Mouse (Mus musculus): ENCODE measurements around the gene Rasgef1b.

The Rasgef1b gene

DNA sequence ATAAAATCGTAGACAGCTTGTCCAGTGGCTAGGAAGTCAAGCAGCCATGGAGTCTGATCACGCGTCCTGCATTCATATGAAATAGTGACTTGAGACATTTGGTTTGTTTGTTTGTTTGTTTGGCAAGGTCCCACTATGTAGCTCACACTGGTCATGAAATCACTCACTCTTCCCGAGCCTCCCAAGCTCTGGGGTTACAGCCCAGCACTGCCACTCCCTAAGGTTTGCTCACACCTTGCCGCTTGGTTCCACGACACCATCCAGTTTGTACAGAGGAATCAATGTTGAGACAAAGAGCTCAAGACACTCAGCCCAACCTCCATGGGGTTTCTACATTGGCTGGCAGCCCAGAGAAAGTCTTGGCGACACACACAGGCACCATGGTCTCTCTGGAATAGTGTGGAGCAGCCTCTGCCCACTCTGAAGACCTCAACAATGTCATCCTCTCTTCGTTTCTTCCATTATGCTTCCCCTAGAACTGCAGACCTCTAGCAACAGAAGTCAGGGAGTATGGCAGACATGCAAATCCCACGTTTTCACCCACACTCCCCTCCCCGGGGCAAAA lies 436.5 kb downstream of the Rasgef1b start:
- no peak for DNase-seq (ENCODE audit: inconsistent ontology term)

DNA sequence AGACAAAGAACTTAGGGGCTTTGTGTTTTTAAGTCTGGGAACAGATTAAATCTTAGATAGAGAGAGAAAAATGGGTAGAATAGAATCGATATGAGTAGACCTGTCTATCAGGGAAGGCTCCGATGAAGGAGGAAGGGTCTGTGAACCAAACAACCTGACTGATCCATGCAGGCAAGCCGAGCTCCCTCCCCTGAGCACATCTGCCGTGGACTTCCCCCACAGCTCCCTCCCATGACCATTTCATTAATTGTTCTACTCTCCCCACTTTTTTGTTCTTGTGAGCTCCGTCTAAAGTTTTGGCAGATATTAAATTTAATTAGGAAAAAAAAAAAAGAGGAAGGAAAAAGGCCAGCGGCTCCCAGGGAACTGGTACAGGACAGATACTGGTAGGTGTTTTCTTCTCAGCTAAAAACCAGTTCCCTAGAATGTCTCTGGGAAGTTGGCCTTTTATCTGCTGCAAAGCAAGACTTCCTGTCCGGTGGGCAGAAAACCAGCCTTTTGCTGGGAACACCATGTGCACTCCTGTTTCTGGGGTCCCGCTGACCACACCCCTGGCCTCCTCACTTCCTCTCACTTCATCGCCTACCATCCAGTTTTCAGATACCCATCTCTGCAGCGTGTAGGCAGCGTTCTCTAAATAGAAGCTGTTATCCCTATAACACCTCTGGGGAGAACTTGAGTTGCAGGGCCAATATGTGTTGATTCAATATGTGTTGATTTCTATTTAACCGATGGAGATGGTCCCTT lies 437.6 kb downstream of the Rasgef1b start:
- no peak for DNase-seq (ENCODE audit: inconsistent ontology term)

GRCm38 (mm10) chr5:99288262-99288661 lies 440.6 kb downstream of the Rasgef1b start:
- no peak for DNase-seq (ENCODE audit: inconsistent ontology term)

- DNase-seq (ENCODE audit: inconsistent ontology term) = no peak
Observed at GRCm38 (mm10) chr5:99287647-99288185, 441.1 kb downstream of the Rasgef1b start.

DNA sequence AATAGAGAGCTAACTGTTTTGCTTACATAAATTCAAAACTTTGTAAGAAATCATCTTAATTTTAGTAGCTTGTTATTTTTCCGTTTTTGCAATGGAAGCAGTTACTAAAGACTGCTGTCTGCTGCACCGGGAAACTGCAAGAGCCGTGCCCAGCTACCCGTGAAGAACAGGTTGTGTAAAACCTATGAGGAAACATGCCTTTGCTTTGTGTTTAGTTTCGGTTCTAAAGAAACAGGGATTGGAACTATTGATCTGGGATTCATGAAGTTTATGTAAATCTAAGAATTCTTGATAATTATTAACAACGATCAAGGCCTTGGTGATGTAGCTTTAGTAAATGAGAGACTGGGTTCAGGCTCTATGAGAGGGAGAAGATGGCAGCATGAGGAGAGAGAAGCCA lies 442.3 kb downstream of the Rasgef1b start:
- DNase-seq (ENCODE audit: inconsistent ontology term) = no peak

DNA sequence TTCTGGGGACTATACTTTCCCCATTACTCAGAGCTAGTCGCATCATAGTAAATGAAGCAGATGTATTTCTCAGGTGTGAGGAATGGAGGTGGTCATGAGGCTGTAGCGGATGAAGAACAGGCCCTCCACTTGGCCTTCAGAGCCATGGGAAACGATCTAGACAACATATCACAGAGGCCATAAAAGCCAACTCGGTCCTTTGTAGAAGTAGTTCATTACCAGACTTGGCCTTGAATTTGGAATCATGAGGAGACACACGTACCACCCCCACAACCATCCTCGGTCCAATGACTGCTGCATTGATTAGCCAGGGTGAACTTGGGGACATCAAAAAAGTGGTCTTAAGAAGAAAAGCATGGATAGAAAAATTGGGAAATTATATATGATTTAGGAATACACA lies 442.8 kb downstream of the Rasgef1b start:
- no peak for DNase-seq (ENCODE audit: inconsistent ontology term)

GRCm38 (mm10) chr5:99284369-99284768 lies 444.5 kb downstream of the Rasgef1b start:
- no peak for DNase-seq (ENCODE audit: inconsistent ontology term)

DNA sequence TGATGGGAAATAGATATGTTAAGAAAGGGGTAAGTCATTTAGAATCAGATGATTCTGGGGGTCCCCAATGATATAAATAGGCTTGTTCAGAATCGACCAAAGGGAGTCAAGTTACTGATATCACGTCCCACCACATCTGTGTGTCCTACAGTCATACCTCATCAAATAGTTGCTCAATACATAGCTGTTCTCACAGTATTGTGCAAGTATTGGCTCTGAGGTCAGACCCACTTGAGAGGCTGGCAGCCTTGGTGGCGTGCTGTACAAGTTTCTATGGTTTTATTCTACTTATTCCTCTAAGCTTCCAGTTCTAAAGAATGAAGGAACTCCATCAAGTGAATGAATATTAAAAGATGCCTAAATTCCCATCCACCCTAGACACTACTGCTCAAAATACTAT lies 445.2 kb downstream of the Rasgef1b start:
- no peak for DNase-seq (ENCODE audit: inconsistent ontology term)

GRCm38 (mm10) chr5:99280536-99280935 lies 448.3 kb downstream of the Rasgef1b start:
- DNase-seq (ENCODE audit: inconsistent ontology term) = no peak

- no peak for DNase-seq (ENCODE audit: inconsistent ontology term)
Observed at GRCm38 (mm10) chr5:99279016-99279757, 449.7 kb downstream of the Rasgef1b start.

GRCm38 (mm10) chr5:99278364-99278763 lies 450.5 kb downstream of the Rasgef1b start:
- no peak for DNase-seq (ENCODE audit: inconsistent ontology term)

DNA sequence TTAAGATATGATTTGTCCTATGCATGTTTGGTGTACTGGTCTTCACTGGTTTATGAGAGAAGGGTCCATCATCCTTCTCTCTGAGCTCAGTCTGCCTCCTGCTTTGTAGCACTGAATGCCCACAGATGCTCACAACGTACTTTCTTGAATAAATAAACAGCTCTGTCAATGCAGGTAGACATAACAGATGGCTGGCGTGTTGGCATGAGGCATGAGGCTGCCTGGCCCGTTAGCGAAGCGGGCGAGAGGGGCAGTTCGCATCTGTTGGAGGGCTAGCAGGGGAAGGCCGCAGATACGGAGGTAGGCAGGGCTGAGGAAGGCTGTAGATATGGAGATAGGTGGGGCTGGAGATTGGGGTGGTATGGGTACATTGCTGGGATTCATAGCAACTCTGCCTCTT lies 451.3 kb downstream of the Rasgef1b start:
- DNase-seq (ENCODE audit: inconsistent ontology term) = no peak

DNA sequence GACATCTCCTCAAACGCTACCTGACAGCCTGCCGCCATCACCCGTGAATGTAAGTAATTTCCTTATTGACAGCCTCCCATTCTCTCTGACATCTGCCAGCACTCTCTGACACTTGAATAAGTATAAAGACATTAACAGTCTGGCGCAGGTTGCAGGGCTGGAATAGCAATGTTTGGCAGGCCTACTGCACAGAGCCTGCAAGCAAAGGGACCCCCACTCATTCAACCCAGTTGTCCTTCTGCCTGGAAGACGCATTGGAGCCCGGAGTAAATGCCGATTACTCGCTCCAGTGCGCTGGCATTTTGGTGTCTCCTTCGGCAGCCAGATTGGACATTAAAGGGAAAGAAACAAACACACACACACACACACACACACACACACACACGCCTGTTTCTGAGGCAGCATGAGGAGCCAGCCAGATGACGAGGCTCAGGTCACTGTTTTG lies 454.7 kb downstream of the Rasgef1b start:
- peak; percentile 74 for DNase-seq (ENCODE audit: inconsistent ontology term)

GRCm38 (mm10) chr5:99271531-99271930 lies 457.3 kb downstream of the Rasgef1b start:
- DNase-seq (ENCODE audit: inconsistent ontology term) = peak; percentile 77

DNA sequence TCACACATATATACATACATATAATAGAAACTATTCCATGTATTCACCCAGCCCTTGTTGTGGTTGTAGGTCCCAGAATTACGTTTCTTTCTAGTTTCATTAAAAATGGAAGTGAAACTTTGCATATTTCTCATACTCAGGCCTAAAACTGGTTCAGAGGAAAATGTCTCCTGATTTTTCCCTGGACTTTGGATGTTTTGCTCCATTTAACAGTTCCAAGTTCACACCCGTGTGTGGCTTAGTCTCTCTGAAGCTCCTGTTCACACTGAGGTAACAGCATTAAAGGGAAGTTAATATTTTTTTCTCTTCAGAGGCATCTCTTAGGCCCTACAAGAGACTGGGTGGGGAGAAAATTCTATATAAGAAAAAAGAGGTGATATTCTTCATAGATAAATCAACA lies 459.7 kb downstream of the Rasgef1b start:
- no peak for DNase-seq (ENCODE audit: inconsistent ontology term)

GRCm38 (mm10) chr5:99267338-99267737 lies 461.5 kb downstream of the Rasgef1b start:
- DNase-seq (ENCODE audit: inconsistent ontology term) = no peak

- no peak for DNase-seq (ENCODE audit: inconsistent ontology term)
Observed at GRCm38 (mm10) chr5:99266301-99266700, 462.6 kb downstream of the Rasgef1b start.

DNA sequence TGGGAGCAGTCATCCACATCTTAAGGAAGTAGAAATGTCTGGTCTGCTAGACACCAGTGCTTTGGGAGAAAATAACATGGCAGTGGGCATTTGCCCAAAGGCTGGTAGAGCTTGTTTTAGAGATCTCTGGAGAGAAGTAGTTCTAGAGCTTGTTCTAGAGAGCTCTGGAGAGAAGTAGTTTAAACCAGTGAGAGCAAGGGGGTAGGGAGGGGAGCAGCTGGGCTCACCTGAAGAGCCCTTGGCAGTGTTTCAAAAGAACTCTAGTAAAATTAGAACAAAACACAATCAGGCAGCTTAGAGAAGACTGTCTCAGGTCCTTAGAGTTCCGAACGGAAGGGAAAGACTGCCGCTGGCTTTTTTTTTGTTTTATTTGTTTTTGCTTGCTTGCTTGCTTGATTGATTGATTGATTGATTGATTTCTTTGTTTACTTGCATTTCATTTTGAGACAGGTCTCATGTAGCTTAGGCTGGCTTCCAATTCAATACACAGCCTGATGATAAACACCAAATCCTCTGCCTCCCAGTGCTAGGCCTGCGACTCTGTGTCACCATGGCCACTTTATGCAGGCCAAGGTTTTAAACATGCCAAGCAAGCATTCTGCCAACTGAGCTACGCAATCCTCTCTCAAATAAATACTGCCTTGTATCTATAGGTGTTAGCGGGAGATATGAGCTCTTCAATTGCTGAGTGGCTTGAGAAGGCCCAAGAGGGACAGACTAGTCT lies 466.5 kb downstream of the Rasgef1b start:
- DNase-seq (ENCODE audit: inconsistent ontology term) = no peak

- DNase-seq (ENCODE audit: inconsistent ontology term) = no peak
Observed at GRCm38 (mm10) chr5:99261121-99261724, 467.6 kb downstream of the Rasgef1b start.

GRCm38 (mm10) chr5:99258003-99258500 lies 470.8 kb downstream of the Rasgef1b start:
- DNase-seq (ENCODE audit: inconsistent ontology term) = no peak
